Mouse (Mus musculus) liver, embryonic 14.5 days (tissue): Measurements from ENCODE around the gene Cul4a. TPM values are rescaled to one million over a fixed set of nuclear protein-coding genes. Genes with fewer than 3 reads are reported as not detected.

Experiments
- ATAC-seq: fragments of 200-750 bp; cut with Nextera tagmentation; 2 replicates; pipeline ENCODE4 v1.8.0; 2017; ENCODE audit warnings: moderate number of reproducible peaks, mild to moderate bottlenecking, moderate library complexity; ENCODE audit not compliant: insufficient read depth
- DNase-seq, 3 experiments: peaks; one replicate each; pipeline ENCODE4 v3.0.0-alpha.2; 2012 to 2013; ENCODE audit warnings: low read depth in 3 of 3, low spot score in 3 of 3
- H3K27ac ChIP-seq: fragments of 300-500 bp; sonication (generic); 2 replicates; pipeline ENCODE4 v1.5.1; 2014; ENCODE audit warnings: moderate library complexity, mild to moderate bottlenecking, control low read depth, inconsistent platforms
- H3K27me3 ChIP-seq: fragments of 300-500 bp; sonication (generic); 2 replicates; pipeline ENCODE4 v1.6.1; 2014; ENCODE audit warnings: mild to moderate bottlenecking, low read length, moderate library complexity; ENCODE audit not compliant: control insufficient read depth, insufficient read depth
- H3K36me3 ChIP-seq: fragments of 300-500 bp; sonication (generic); replicated peaks from 2 replicates; pipeline ENCODE4 v1.6.1; 2014; ENCODE audit warnings: low read depth; ENCODE audit not compliant: control insufficient read depth, insufficient read depth
- H3K4me1 ChIP-seq, 2 experiments: fragments of 200-500 bp in 1 of 2; fragments of 300-500 bp in 1 of 2; sonication (generic) in 1 of 2; replicated peaks; 2 replicates each; pipeline ENCODE4 v1.6.1; 2012 to 2014; ENCODE audit warnings: antibody characterized with exemption in 1 of 2, inconsistent platforms in 1 of 2, low read length in 1 of 2; ENCODE audit not compliant: control insufficient read depth in 2 of 2, insufficient read depth in 2 of 2
- H3K4me2 ChIP-seq: fragments of 300-500 bp; sonication (generic); 2 replicates; pipeline ENCODE4 v1.6.1; 2014; ENCODE audit warnings: low read depth, mild to moderate bottlenecking, control low read depth, moderate library complexity
- H3K4me3 ChIP-seq, 2 experiments: fragments of 200-500 bp in 1 of 2; fragments of 300-500 bp in 1 of 2; sonication (generic) in 1 of 2; 2 replicates each; pipeline ENCODE4 v1.5.1; 2012 to 2014; ENCODE audit warnings: low read depth in 2 of 2, low read length in 2 of 2, mild to moderate bottlenecking in 2 of 2, control low read depth in 1 of 2, inconsistent platforms in 1 of 2, moderate library complexity in 1 of 2; ENCODE audit not compliant: insufficient read depth in 1 of 2
- H3K9ac ChIP-seq: fragments of 300-500 bp; sonication (generic); replicated peaks from 2 replicates; pipeline ENCODE4 v1.6.1; 2014; ENCODE audit warnings: mild to moderate bottlenecking, control low read depth, moderate library complexity
- H3K9me3 ChIP-seq: fragments of 300-500 bp; sonication (generic); 2 replicates; pipeline ENCODE4 v1.6.1; 2016; ENCODE audit warnings: low read length, mixed read lengths; ENCODE audit not compliant: control insufficient read depth
- CTCF ChIP-seq: IDR thresholded peaks from 2 replicates; pipeline ENCODE4 v1.5.1; 2016; ENCODE audit warnings: antibody characterized with exemption, low read depth, control low read depth
- EP300 ChIP-seq: IDR thresholded peaks from 2 replicates; pipeline ENCODE4 v1.6.1; 2016; ENCODE audit warnings: antibody characterized with exemption, low read depth
- WGBS: fragments of 180-500 bp; shearing (Covaris S2); extraction: QIAGEN DNeasy Blood & Tissue Kit; methylation state at CpG from one replicate; pipeline ENCODE4 v1.1.7; 2014; ENCODE audit not compliant: insufficient replicate concordance; 5-methylcytosine and 5-hydroxymethylcytosine counted together
- polyA plus RNA-seq, 2 experiments: library from polyadenylated mRNA; depleted of rRNA in 1 of 2; stranded (reverse) in 1 of 2; unstranded in 1 of 2; fragments of >200 nt; fragmentation: Nextera tagmentation in 1 of 2; extraction: Ambion mirVana in 1 of 2; gene quantifications; 2 replicates each; pipeline versions ENCODE4 v1.2.1 to v1.2.3; 2012 to 2014

Cul4a gene
- polyA plus RNA-seq, 2 experiments, result 48.5 to 68.8 TPM

- TF ChIP-seq EP300 (no peak), CTCF (no peak)
- no peak for DNase-seq
- Histone ChIP-seq H3K9ac (no peak overlapping the region), H3K27ac (no peak overlapping the region), H3K9me3 (no peaks in the 10 kb centered on the region), H3K4me3 (no peak overlapping the region), H3K4me2 (no peak overlapping the region), H3K36me3 (peaks cover 27% of the 10 kb centered on the region), H3K4me1 (peaks cover 19 to 20% of the 10 kb centered on the region in 2 experiments), H3K27me3 (no peaks in the 10 kb centered on the region)
- no peak for ATAC-seq
- WGBS, result 61% methylated on average over 4 of the region's 4 CpGs
These were observed 7.8 kb downstream of the Cul4a start for GRCm38 (mm10) chr8:13113232-13113631.

- H3K4me3 ChIP-seq, result no peak overlapping the region
- H3K27me3 ChIP-seq, result no peaks in the 10 kb centered on the region
- 79% methylated on average over 2 of the region's 2 CpGs for WGBS
- DNase-seq (no peak), ATAC-seq (no peak)
- peaks cover 13 to 26% of the 10 kb centered on the region in 2 experiments for H3K4me1 ChIP-seq
- no peak overlapping the region for H3K27ac ChIP-seq
- no peak for TF ChIP-seq CTCF
- no peak overlapping the region for H3K4me2 ChIP-seq
- peaks cover 35% of the 10 kb centered on the region for H3K36me3 ChIP-seq
- H3K9me3 ChIP-seq, result no peaks in the 10 kb centered on the region
- H3K9ac ChIP-seq, result no peak overlapping the region
These were observed 11.7 kb downstream of the Cul4a start for GRCm38 (mm10) chr8:13117096-13117495.

- no peak overlapping the region for H3K4me3 ChIP-seq
- H3K9me3 ChIP-seq, result no peaks in the 10 kb centered on the region
- H3K4me1 ChIP-seq, result peaks cover 24 to 38% of the 10 kb centered on the region in 2 experiments
- no peak for DNase-seq
- no peak overlapping the region for H3K27ac ChIP-seq
- no peak for TF ChIP-seq EP300
- no peak for ATAC-seq
- WGBS, result 81% methylated on average over 3 of the region's 3 CpGs
- peaks cover 40% of the 10 kb centered on the region for H3K36me3 ChIP-seq
- no peak overlapping the region for H3K9ac ChIP-seq
- no peaks in the 10 kb centered on the region for H3K27me3 ChIP-seq
- no peak overlapping the region for H3K4me2 ChIP-seq
These were observed 13.1 kb downstream of the Cul4a start for GRCm38 (mm10) chr8:13118516-13118915.

- Histone ChIP-seq H3K9ac (no peak overlapping the region), H3K4me2 (peak overlapping the region; percentile 18), H3K9me3 (no peaks in the 10 kb centered on the region), H3K4me1 (peaks cover 24 to 39% of the 10 kb centered on the region in 2 experiments), H3K4me3 (no peak overlapping the region), H3K27ac (peak overlapping the region; percentile 43), H3K27me3 (no peaks in the 10 kb centered on the region), H3K36me3 (peaks cover 50% of the 10 kb centered on the region)
- DNase-seq (peak in 2 of 3 experiments; percentile 50 to 52), ATAC-seq (peak; percentile 76)
- no peak for TF ChIP-seq CTCF
- peak; percentile 89 for TF ChIP-seq EP300
- 28% methylated on average over 7 of the region's 7 CpGs for WGBS
These were observed 15.7 kb downstream of the Cul4a start for GRCm38 (mm10) chr8:13120882-13121665.

GRCm38 (mm10) chr8:13122887-13123421 is 17.5 kb downstream of the Cul4a start:
- peak in 1 of 3 experiments; percentile 49 for DNase-seq
- peak; percentile 72 for ATAC-seq
- no peak for TF ChIP-seq CTCF
- peak; percentile 82 for TF ChIP-seq EP300
- H3K9me3 ChIP-seq, result no peaks in the 10 kb centered on the region
- no peak overlapping the region for H3K9ac ChIP-seq
- H3K4me3 ChIP-seq, result no peak overlapping the region
- no peaks in the 10 kb centered on the region for H3K27me3 ChIP-seq
- peak overlapping the region; percentile 28 for H3K27ac ChIP-seq
- H3K4me2 ChIP-seq, result peak overlapping the region; percentile 3
- H3K36me3 ChIP-seq, result peaks cover 57% of the 10 kb centered on the region
- H3K4me1 ChIP-seq, result peaks cover 24 to 39% of the 10 kb centered on the region in 2 experiments
- 19% methylated on average over 7 of the region's 7 CpGs for whole genome bisulfite sequencing
